Mouse (Mus musculus) lung, postnatal 0 days (tissue): ENCODE results near the gene Tmem54.

Experiments used
- CTCF ChIP-seq: IDR thresholded peaks from 2 replicates; pipeline ENCODE4 v1.5.1; 2016; ENCODE audit warnings: antibody characterized with exemption, mild to moderate bottlenecking
- EP300 ChIP-seq: IDR thresholded peaks from 2 replicates; pipeline ENCODE4 v1.6.1; 2016; ENCODE audit warnings: antibody characterized with exemption, mild to moderate bottlenecking, control low read depth

DNA sequence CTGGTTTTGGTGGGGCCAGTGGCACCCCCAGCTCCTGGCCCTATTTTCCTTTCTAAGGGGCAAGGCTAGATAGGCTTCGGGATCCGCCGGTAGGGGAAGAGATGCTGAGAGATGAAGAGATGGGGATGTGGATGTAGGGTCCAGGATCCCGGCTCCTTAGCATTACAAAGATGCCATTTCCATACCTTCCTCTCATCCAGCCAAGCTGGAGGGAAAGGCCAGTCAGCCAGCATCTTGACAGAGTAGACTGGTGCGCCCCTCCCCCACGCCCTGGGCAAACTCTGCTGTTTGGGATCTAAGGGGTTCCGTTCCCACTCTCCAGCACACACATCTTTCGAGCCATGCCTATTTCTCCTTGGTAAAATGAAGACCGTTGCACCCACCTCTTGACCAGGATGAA lies 725 bp downstream of the Tmem54 start:
- no peak for TF ChIP-seq EP300
- TF ChIP-seq CTCF = no peak
